Mouse (Mus musculus) T-helper 17 cell (primary cell): ENCODE data around the gene Gm5458.
"Not testable (repeated sequence)": the region's sequence is repeated elsewhere in the genome, so short reads cannot be mapped to it uniquely, and the experiment has no call there.

Experiments
- in situ Hi-C, 2 experiments: fragments of 300-600 bp; cut with MboI, MseI; formaldehyde crosslinking; loops; 1 replicate in 1 of 2; 2 replicates in 1 of 2; pipeline ENCODE4 v1.15.1; 2025; ENCODE audit warnings: high pct_unique_total_duplicates in 2 of 2

Gene Gm5458

GRCm38 (mm10) chr14:19602481-19602880 is at the start of gene Gm5458:
Gene Gm5458 (minus strand): TSS chr14:19602581.
- in situ Hi-C loops, result not testable (repeated sequence)

DNA sequence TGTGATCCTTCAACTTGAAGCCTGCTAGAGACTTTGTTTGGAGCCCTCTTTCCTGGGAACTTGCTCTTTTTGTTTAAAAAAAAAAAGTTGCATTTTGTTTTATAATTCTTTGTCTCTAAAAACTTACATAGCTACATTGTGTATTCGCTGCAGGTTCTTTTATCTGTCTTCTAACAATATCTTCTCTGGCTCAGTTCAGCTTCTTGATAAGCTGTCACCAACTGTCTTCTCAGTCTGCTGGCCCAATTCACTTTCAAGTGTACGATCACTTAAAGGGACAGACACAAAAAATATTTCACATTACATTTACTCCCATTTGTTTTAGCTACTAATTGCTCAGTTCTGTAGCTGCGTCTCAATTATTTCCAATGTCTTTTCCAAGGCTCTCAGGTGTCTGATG is 43.9 kb upstream of the Gm5458 start:
- in situ Hi-C loops, result no loop called here

- in situ Hi-C loops, result not testable (repeated sequence)
Measured at GRCm38 (mm10) chr14:19584804-19585667, 17.3 kb downstream of the Gm5458 start, which contains the start of gene Gm2237. Gene Gm2237 (minus strand): TSS chr14:19585135.

GRCm38 (mm10) chr14:19549863-19550262 is 52.5 kb downstream of the Gm5458 start, which contains the start of gene Gm2244:
Gene Gm2244 (minus strand): TSS chr14:19549963.
- in situ Hi-C loops, result not testable (repeated sequence)
